Mouse (Mus musculus) T-helper 17 cell (primary cell): Measurements from ENCODE around the gene Ireb2.
"Not testable (repeated sequence)": the region's sequence is repeated elsewhere in the genome, so short reads cannot be mapped to it uniquely, and the experiment has no call there.

Experiments used
- in situ Hi-C, 2 experiments: fragments of 300-600 bp; cut with MboI, MseI; formaldehyde crosslinking; loops; 1 replicate in 1 of 2; 2 replicates in 1 of 2; pipeline ENCODE4 v1.15.1; 2025; ENCODE audit warnings: high pct_unique_total_duplicates in 2 of 2

Ireb2 gene

GRCm38 (mm10) chr9:54863363-54864281, at the start of gene Ireb2:
Gene Ireb2, plus strand, starts transcription at chr9:54863789.
- in situ Hi-C loops: loop anchor here in 1 of 2 experiments (10.0 kb wide), 1 partner anchor 279 kb away; the partner anchor contains the start of gene Idh3a

GRCm38 (mm10) chr9:54816508-54817201, 46.9 kb upstream of the Ireb2 start:
- in situ Hi-C loops: loop anchor here (10.0 to 25.0 kb wide), 2 partner anchors 72 to 829 kb away; partner anchors contain the start of gene Elmod1 (in 1 of the 2)

GRCm38 (mm10) chr9:54821442-54822100, 42.0 kb upstream of the Ireb2 start:
- in situ Hi-C loops: loop anchor here in 1 of 2 experiments (25.0 kb wide), 1 partner anchor 834 kb away; the partner anchor contains the start of gene Elmod1

- in situ Hi-C loops: loop anchor here in 1 of 2 experiments (10.0 kb wide), 1 partner anchor 275 kb away; no protein-coding TSS in a partner anchor
These were observed 33.8 kb upstream of the Ireb2 start for GRCm38 (mm10) chr9:54829760-54830159.

- in situ Hi-C loops: loop anchor here in 1 of 2 experiments (10.0 kb wide), 1 partner anchor 274 kb away; no protein-coding TSS in a partner anchor
These were observed 33.0 kb upstream of the Ireb2 start for GRCm38 (mm10) chr9:54830624-54831023.

GRCm38 (mm10) chr9:54833831-54834230, 29.8 kb upstream of the Ireb2 start:
- in situ Hi-C loops: loop anchor here in 1 of 2 experiments (10.0 kb wide), 1 partner anchor 271 kb away; no protein-coding TSS in a partner anchor

GRCm38 (mm10) chr9:54835951-54836717, 27.5 kb upstream of the Ireb2 start:
- in situ Hi-C loops: loop anchor here in 1 of 2 experiments (10.0 kb wide), 1 partner anchor 269 kb away; no protein-coding TSS in a partner anchor

GRCm38 (mm10) chr9:54837835-54838234, 25.8 kb upstream of the Ireb2 start:
- in situ Hi-C loops: loop anchor here in 1 of 2 experiments (10.0 kb wide), 1 partner anchor 267 kb away; no protein-coding TSS in a partner anchor

GRCm38 (mm10) chr9:54840145-54840544, 23.4 kb upstream of the Ireb2 start:
- in situ Hi-C loops: no loop called here

- in situ Hi-C loops: no loop called here
These were observed 21.3 kb upstream of the Ireb2 start for GRCm38 (mm10) chr9:54842311-54842710.

- in situ Hi-C loops: no loop called here
These were observed 19.7 kb upstream of the Ireb2 start for GRCm38 (mm10) chr9:54843887-54844286.

GRCm38 (mm10) chr9:54844556-54845176, 18.9 kb upstream of the Ireb2 start:
- in situ Hi-C loops: no loop called here

GRCm38 (mm10) chr9:54848203-54848602, 15.4 kb upstream of the Ireb2 start:
- in situ Hi-C loops: no loop called here

- in situ Hi-C loops: not testable (repeated sequence)
These were observed 10.6 kb upstream of the Ireb2 start for GRCm38 (mm10) chr9:54853036-54853435.

- in situ Hi-C loops: no loop called here
These were observed 10.0 kb upstream of the Ireb2 start for GRCm38 (mm10) chr9:54853619-54854018.

GRCm38 (mm10) chr9:54855638-54856037, 8.0 kb upstream of the Ireb2 start:
- in situ Hi-C loops: no loop called here

GRCm38 (mm10) chr9:54856121-54856520, 7.5 kb upstream of the Ireb2 start:
- in situ Hi-C loops: no loop called here

- in situ Hi-C loops: no loop called here
These were observed 6.1 kb upstream of the Ireb2 start for GRCm38 (mm10) chr9:54857474-54857873.

- in situ Hi-C loops: loop anchor here in 1 of 2 experiments (10.0 kb wide), 1 partner anchor 276 kb away; the partner anchor contains the start of gene Idh3a
These were observed 3.1 kb upstream of the Ireb2 start for GRCm38 (mm10) chr9:54860526-54860925.

GRCm38 (mm10) chr9:54878759-54879158, 15.2 kb downstream of the Ireb2 start:
- in situ Hi-C loops: no loop called here
